Mouse (Mus musculus) embryonic stem cell, embryonic (primary cell): ENCODE measurements around the gene Sik1.

Source experiments
- CTCF ChIA-PET, 4 experiments: fragments of 300-600 bp in 2 of 4; fragments of 350-600 bp in 2 of 4; sonication (Branson Sonifier 250); formaldehyde crosslinking; loops; one replicate each; lab custom pipeline; 2022; ENCODE audit warnings: inconsistent platforms in 2 of 4; lab: Charles Lee
- POLR2A ChIA-PET, 4 experiments: fragments of 300-600 bp in 2 of 4; fragments of 350-600 bp in 2 of 4; sonication (Branson Sonifier 250); formaldehyde crosslinking; loops; one replicate each; lab custom pipeline; 2022; ENCODE audit warnings: antibody characterized with exemption in 4 of 4, inconsistent platforms in 1 of 4; lab: Charles Lee

Sik1 gene

GRCm38 (mm10) chr17:31855597-31856518 is at the start of gene Sik1:
TSS of gene Sik1 (minus strand) at chr17:31855804.
- CTCF ChIA-PET: interaction anchor here in 3 of 4 experiments (0.6 to 1.1 kb wide), 7 partner anchors 10 to 1926 kb away, joined by 3 to 4 read pairs (median 4); partner anchors contain the start of gene Angptl4 (in 1 of the 3)
- POLR2A ChIA-PET: interaction anchor here in 3 of 4 experiments (0.5 to 12.6 kb wide), 26 partner anchors 19 to 213 kb away, joined by 3 to 222 read pairs (median 6); no protein-coding TSS in a partner anchor

DNA sequence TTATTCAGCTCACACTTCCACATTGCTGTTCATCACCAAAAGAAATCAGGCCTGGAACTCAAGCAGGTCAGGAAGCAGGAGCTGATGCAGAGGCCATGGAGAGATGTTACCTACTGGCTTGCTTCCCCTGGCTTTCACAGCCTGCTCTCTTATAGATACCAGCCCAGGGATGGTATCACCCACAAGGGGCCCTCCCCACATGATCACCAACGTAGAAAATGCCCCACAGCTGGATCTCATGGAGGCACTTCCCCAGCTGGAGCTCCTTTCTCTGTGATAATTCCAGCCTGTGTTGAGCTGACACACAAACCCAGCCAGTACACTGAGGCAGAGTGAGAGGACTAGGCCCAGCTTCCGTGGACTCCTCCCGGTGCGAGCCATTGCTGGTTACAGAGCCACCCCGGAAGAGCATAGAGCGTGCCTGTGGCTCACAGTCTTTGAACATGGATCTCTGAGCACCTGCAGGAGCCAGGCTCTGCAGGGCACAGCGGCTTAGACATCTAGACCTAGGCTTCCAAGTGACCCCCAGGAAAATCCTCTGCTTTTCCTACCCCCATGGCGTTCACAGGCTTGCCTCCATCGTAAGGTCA is 49.7 kb upstream of the Sik1 start:
- POLR2A ChIA-PET: interaction anchor here in 3 of 4 experiments (0.6 to 1.1 kb wide), 9 partner anchors 11 to 607 kb away, joined by 3 to 10 read pairs (median 3); no protein-coding TSS in a partner anchor
- CTCF ChIA-PET: no interaction called here

DNA sequence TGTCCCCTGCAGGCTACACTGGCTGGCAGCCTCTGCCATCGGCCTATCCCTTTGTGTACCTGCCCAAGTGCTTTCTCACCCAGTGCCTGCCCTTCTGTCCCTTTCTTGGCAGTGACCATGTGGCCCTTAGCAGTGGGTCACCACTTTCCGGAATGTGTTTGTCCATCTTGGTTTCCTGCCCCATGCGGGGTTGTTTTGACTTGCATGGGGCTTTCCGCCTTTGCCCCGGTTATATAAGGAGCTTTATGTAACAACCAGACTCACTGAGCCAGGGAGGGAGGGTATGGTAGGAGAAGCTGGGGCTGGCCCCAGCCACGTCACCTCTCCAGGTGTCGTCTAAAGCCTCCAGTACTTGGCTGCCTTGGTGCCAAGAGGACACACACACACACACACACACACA is 48.4 kb upstream of the Sik1 start:
- ChIA-PET POLR2A (interaction anchor here in 2 of 4 experiments (0.5 to 1.4 kb wide), 3 partner anchors 12 to 240 kb away, joined by 3 to 8 read pairs (median 4); no protein-coding TSS in a partner anchor), CTCF (no interaction called here)

DNA sequence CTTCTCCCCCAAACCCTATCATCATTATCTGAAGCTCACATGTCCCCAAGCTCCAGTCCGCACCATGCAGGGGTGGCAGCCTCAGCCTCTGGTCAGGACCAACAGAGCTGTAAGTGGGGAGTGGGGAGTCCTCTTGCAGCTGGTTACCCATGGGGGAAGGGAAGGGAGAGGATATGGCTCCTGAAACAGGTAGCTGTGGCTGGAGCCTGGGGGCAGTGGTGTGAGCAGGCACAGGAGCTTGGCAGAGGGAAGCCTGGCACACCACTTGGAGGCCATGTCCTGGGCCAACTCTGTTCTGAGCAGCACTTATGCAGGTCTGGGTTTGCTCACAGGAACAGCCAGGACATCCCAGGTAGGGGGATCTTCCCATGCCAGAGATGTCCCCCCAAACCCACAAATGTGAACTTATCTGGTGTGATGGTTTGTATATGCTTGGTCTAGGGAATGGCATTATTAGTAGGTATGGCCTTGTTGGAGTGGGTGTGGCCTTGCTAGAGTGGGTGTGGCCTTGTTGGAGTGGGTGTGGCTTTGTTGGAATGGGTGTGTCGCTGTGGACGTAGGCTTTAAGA is 47.1 kb upstream of the Sik1 start:
- CTCF ChIA-PET: interaction anchor here in 1 of 4 experiments (0.6 kb wide), 1 partner anchor 171 kb away, joined by 4 read pairs; no protein-coding TSS in a partner anchor
- POLR2A ChIA-PET: interaction anchor here in 2 of 4 experiments (0.6 to 0.7 kb wide), 4 partner anchors 44 to 132 kb away, joined by 3 to 6 read pairs (median 4); no protein-coding TSS in a partner anchor

DNA sequence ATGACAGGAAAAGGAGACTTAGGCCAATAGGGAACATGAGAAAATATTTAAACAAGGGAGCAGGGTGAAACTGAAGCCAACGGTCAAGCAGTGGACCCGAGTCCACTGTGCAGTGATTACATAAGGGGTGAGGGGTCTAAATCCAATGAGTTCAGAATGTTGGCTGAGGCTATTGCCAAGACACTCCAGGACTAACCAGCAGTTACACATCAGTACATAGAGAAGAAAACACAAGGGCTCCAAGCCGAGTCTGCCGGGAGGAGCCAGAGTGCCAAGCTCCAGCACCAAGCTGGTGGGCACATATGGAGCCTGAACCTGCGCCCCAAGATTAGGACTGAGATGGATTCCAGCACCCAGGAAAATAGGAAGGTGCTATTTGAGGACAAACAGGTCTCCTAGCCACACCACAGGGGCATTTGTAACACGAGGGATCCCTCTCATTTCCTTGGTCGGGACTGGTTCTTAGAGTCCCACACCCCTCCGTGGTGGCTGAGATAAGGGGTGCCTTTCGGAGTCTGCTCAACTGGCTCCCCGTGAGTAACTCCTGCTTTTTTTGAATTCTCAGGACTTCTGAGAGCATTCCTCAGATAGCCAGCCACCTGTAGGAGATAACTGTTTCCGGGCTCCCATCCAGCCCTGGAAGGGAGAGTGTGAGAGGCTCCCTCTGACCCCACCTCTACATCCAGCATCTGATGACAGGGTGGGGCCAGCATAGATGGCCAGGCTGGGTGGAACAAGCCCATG is 46.0 kb upstream of the Sik1 start:
- POLR2A ChIA-PET: no interaction called here

GRCm38 (mm10) chr17:31898941-31899340 is 43.3 kb upstream of the Sik1 start:
- CTCF ChIA-PET: no interaction called here

More for the DNA sequence above, 46.0 kb upstream of the Sik1 start:
- CTCF ChIA-PET: no interaction called here

GRCm38 (mm10) chr17:31897186-31897793 is 41.7 kb upstream of the Sik1 start:
- CTCF ChIA-PET: interaction anchor here in 1 of 4 experiments (1.3 kb wide), 1 partner anchor 45 kb away, joined by 3 read pairs; no protein-coding TSS in a partner anchor

More at GRCm38 (mm10) chr17:31898941-31899340, 43.3 kb upstream of the Sik1 start:
- POLR2A ChIA-PET: interaction anchor here in 3 of 4 experiments (0.6 to 1.8 kb wide), 18 partner anchors 7 to 96 kb away, joined by 3 to 20 read pairs (median 4); no protein-coding TSS in a partner anchor

DNA sequence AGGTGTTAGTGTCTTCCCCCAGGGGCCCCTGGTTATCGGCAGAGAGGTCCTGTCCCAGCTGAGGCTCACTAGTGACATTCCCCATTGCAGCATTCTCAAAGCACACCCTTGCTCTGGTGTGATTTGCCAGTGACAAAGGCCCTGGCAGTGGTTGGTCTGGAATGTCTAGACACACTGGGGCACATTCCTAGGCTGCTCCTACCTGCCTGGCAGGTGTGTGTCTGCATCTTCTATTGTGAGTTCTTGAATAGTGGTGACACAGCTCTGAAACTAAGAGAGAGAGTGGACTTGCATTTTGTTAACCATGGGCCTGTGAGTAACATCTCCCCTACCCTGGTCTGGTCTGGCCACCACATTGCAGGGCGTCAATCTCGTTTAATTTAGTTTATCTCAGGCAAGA is 41.1 kb upstream of the Sik1 start:
- ChIA-PET POLR2A (interaction anchor here in 3 of 4 experiments (0.7 to 1.2 kb wide), 3 partner anchors 14 to 592 kb away, joined by 3 read pairs; no protein-coding TSS in a partner anchor), CTCF (no interaction called here)

More at GRCm38 (mm10) chr17:31897186-31897793, 41.7 kb upstream of the Sik1 start:
- POLR2A ChIA-PET: interaction anchor here in 3 of 4 experiments (0.5 to 1.7 kb wide), 6 partner anchors 9 to 593 kb away, joined by 3 to 9 read pairs (median 3); no protein-coding TSS in a partner anchor

GRCm38 (mm10) chr17:31896311-31896710 is 40.7 kb upstream of the Sik1 start:
- POLR2A ChIA-PET: interaction anchor here in 2 of 4 experiments (1.1 to 1.3 kb wide), 3 partner anchors 14 to 140 kb away, joined by 3 read pairs; partner anchors contain the start of genes Hsf2bp (in 1 of the 2) and Rrp1b (in 1 of the 2)
- CTCF ChIA-PET: no interaction called here

GRCm38 (mm10) chr17:31893371-31894060 is 37.9 kb upstream of the Sik1 start:
- ChIA-PET POLR2A (interaction anchor here in 1 of 4 experiments (1.8 kb wide), 1 partner anchor 12 kb away, joined by 4 read pairs; no protein-coding TSS in a partner anchor), CTCF (no interaction called here)

GRCm38 (mm10) chr17:31892750-31893149 is 37.1 kb upstream of the Sik1 start:
- POLR2A ChIA-PET: interaction anchor here in 3 of 4 experiments (0.6 to 1.8 kb wide), 3 partner anchors 11 to 25 kb away, joined by 3 to 8 read pairs (median 4); no protein-coding TSS in a partner anchor
- CTCF ChIA-PET: interaction anchor here in 2 of 4 experiments (0.6 kb wide), 2 partner anchors 275 to 564 kb away, joined by 3 read pairs; no protein-coding TSS in a partner anchor

GRCm38 (mm10) chr17:31891858-31892257 is 36.3 kb upstream of the Sik1 start:
- POLR2A ChIA-PET: interaction anchor here in 2 of 4 experiments (0.9 to 1.4 kb wide), 2 partner anchors 12 to 145 kb away, joined by 3 to 8 read pairs; no protein-coding TSS in a partner anchor
- CTCF ChIA-PET: interaction anchor here in 2 of 4 experiments (0.6 to 0.7 kb wide), 2 partner anchors 115 to 199 kb away, joined by 3 to 5 read pairs; no protein-coding TSS in a partner anchor

- ChIA-PET POLR2A (interaction anchor here in 2 of 4 experiments (0.6 to 1.2 kb wide), 3 partner anchors 8 to 369 kb away, joined by 3 to 4 read pairs (median 3); no protein-coding TSS in a partner anchor), CTCF (interaction anchor here in 1 of 4 experiments (0.6 kb wide), 1 partner anchor 34 kb away, joined by 3 read pairs; no protein-coding TSS in a partner anchor)
These were observed 34.8 kb upstream of the Sik1 start for GRCm38 (mm10) chr17:31890311-31890951.

DNA sequence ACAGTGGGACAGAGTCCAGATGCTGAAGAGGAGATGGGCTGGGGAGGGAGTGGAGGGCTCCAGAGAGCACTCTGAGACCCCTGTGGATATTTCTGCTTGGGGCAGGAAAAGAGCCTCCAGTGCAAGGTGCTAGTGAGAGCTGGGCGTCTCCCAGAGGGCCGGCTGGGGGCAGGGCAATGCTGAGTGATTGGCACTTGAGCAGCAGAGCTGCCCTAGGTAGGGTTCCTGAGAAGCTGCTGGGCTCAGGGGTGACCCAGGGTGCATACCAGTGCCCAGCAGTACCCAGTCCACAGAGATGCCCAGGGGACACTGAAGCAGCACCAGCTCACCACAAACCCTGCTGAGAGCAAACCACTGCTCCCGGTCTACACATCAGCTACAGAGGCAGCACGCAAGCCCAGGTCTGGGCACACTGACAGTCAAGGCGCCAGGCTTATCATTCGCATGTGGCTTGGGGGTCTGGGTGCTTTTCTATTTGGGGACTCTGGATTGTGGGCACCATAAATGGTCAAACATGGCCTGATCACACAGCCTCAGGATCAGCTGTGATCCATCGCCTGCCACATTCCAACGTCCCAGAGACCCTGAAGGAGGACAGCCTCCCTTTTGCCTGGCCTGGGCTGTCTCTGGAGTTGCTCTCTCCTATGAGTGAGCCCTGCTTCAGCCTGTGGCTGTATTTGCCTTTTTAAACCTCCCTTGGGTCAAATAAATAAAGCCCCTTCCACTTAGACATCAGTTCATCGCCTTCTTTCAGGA is 34.0 kb upstream of the Sik1 start:
- POLR2A ChIA-PET: interaction anchor here in 3 of 4 experiments (0.5 to 1.8 kb wide), 8 partner anchors 9 to 368 kb away, joined by 3 to 7 read pairs (median 4); no protein-coding TSS in a partner anchor

More for the DNA sequence above, 34.0 kb upstream of the Sik1 start:
- CTCF ChIA-PET: interaction anchor here in 1 of 4 experiments (0.6 to 1.5 kb wide), 2 partner anchors 272 to 324 kb away, joined by 4 read pairs; no protein-coding TSS in a partner anchor
